Mouse (Mus musculus): ENCODE data around the gene Pdzd2. TPM values are rescaled to one million over a fixed set of nuclear protein-coding genes. Genes with fewer than 3 reads are reported as not detected.

Gene Pdzd2
- polyA plus RNA-seq, 1 experiment from 2014 or later, result 19.2 TPM

- no peak overlapping the region for H3K4me2 ChIP-seq (ENCODE audit: low read depth, low read length)
- no peak for ATAC-seq (replicated peaks; ENCODE audit: extremely low read depth, insufficient read depth, low FRiP score)
- H3K27ac ChIP-seq (ENCODE audit: low read length), result no peak overlapping the region
- H3K27me3 ChIP-seq (ENCODE audit: control insufficient read depth, insufficient read depth, low read length), result no peaks in the 10 kb centered on the region
- H3K36me3 ChIP-seq (ENCODE audit: control insufficient read depth, insufficient read depth), result no peaks in the 10 kb centered on the region
- H3K4me1 ChIP-seq (ENCODE audit: control insufficient read depth, insufficient read depth, low read length), result peaks cover 7% of the 10 kb centered on the region
- no peak overlapping the region for H3K4me3 ChIP-seq (ENCODE audit: low read length)
- 84% methylated on average over 8 of the region's 8 CpGs for WGBS
- no peak overlapping the region for H3K9ac ChIP-seq (ENCODE audit: low read length)
- no peaks in the 10 kb centered on the region for H3K9me3 ChIP-seq (replicated peaks; ENCODE audit: control insufficient read depth, low read length)
Observed at GRCm38 (mm10) chr15:12619273-12619672, 120.5 kb downstream of the Pdzd2 start.

GRCm38 (mm10) chr15:12617651-12618050, 122.1 kb downstream of the Pdzd2 start:
- H3K9me3 ChIP-seq (replicated peaks; ENCODE audit: control insufficient read depth, low read length), result no peaks in the 10 kb centered on the region
- H3K36me3 ChIP-seq (ENCODE audit: control insufficient read depth, insufficient read depth), result no peaks in the 10 kb centered on the region
- H3K4me2 ChIP-seq (ENCODE audit: low read depth, low read length), result peak overlapping the region; percentile 19; the same call in 1 of the 2 replicates
- ATAC-seq (replicated peaks; ENCODE audit: extremely low read depth, insufficient read depth, low FRiP score), result peak; percentile 28; the same call in 1 of the 2 replicates
- no peaks in the 10 kb centered on the region for H3K27me3 ChIP-seq (ENCODE audit: control insufficient read depth, insufficient read depth, low read length)
- H3K27ac ChIP-seq (ENCODE audit: low read length), result no peak overlapping the region
- H3K4me1 ChIP-seq (ENCODE audit: control insufficient read depth, insufficient read depth, low read length), result peaks cover 9% of the 10 kb centered on the region
- no peak overlapping the region for H3K9ac ChIP-seq (ENCODE audit: low read length)
- WGBS, result 45% methylated on average over 11 of the region's 11 CpGs
- H3K4me3 ChIP-seq (ENCODE audit: low read length), result no peak overlapping the region

- WGBS, result 34% methylated on average over 8 of the region's 8 CpGs
- peak; percentile 20; the same call in 1 of the 2 replicates for ATAC-seq (replicated peaks; ENCODE audit: extremely low read depth, insufficient read depth, low FRiP score)
- H3K4me2 ChIP-seq (ENCODE audit: low read depth, low read length), result peak overlapping the region; percentile 19; the same call in 1 of the 2 replicates
- peaks cover 9% of the 10 kb centered on the region for H3K4me1 ChIP-seq (ENCODE audit: control insufficient read depth, insufficient read depth, low read length)
- H3K4me3 ChIP-seq (ENCODE audit: low read length), result no peak overlapping the region
- no peaks in the 10 kb centered on the region for H3K27me3 ChIP-seq (ENCODE audit: control insufficient read depth, insufficient read depth, low read length)
- H3K27ac ChIP-seq (ENCODE audit: low read length), result no peak overlapping the region
- no peak overlapping the region for H3K9ac ChIP-seq (ENCODE audit: low read length)
- H3K36me3 ChIP-seq (ENCODE audit: control insufficient read depth, insufficient read depth), result no peaks in the 10 kb centered on the region
- no peaks in the 10 kb centered on the region for H3K9me3 ChIP-seq (replicated peaks; ENCODE audit: control insufficient read depth, low read length)
Observed at GRCm38 (mm10) chr15:12617220-12617619, 122.5 kb downstream of the Pdzd2 start.

GRCm38 (mm10) chr15:12614944-12615878, 124.5 kb downstream of the Pdzd2 start:
- ATAC-seq (replicated peaks; ENCODE audit: extremely low read depth, insufficient read depth, low FRiP score), result no peak
- H3K27ac ChIP-seq (ENCODE audit: low read length), result no peak overlapping the region
- H3K9ac ChIP-seq (ENCODE audit: low read length), result no peak overlapping the region

GRCm38 (mm10) chr15:12614011-12614410, 125.7 kb downstream of the Pdzd2 start:
- no peaks in the 10 kb centered on the region for H3K27me3 ChIP-seq (ENCODE audit: control insufficient read depth, insufficient read depth, low read length)
- H3K9me3 ChIP-seq (replicated peaks; ENCODE audit: control insufficient read depth, low read length), result no peaks in the 10 kb centered on the region
- no peak for ATAC-seq (replicated peaks; ENCODE audit: extremely low read depth, insufficient read depth, low FRiP score)
- H3K4me2 ChIP-seq (ENCODE audit: low read depth, low read length), result no peak overlapping the region
- H3K36me3 ChIP-seq (ENCODE audit: control insufficient read depth, insufficient read depth), result no peaks in the 10 kb centered on the region
- H3K4me3 ChIP-seq (ENCODE audit: low read length), result no peak overlapping the region
- H3K4me1 ChIP-seq (ENCODE audit: control insufficient read depth, insufficient read depth, low read length), result peaks cover 9% of the 10 kb centered on the region
- WGBS, result 47% methylated on average over 9 of the region's 9 CpGs
- no peak overlapping the region for H3K27ac ChIP-seq (ENCODE audit: low read length)
- H3K9ac ChIP-seq (ENCODE audit: low read length), result no peak overlapping the region

More at GRCm38 (mm10) chr15:12614944-12615878, 124.5 kb downstream of the Pdzd2 start:
- H3K4me3 ChIP-seq (ENCODE audit: low read length), result no peak overlapping the region
- H3K27me3 ChIP-seq (ENCODE audit: control insufficient read depth, insufficient read depth, low read length), result no peaks in the 10 kb centered on the region
- peaks cover 9% of the 10 kb centered on the region for H3K4me1 ChIP-seq (ENCODE audit: control insufficient read depth, insufficient read depth, low read length)
- WGBS, result 58% methylated on average over 20 of the region's 20 CpGs
- no peaks in the 10 kb centered on the region for H3K9me3 ChIP-seq (replicated peaks; ENCODE audit: control insufficient read depth, low read length)
- H3K4me2 ChIP-seq (ENCODE audit: low read depth, low read length), result no peak overlapping the region
- no peaks in the 10 kb centered on the region for H3K36me3 ChIP-seq (ENCODE audit: control insufficient read depth, insufficient read depth)

GRCm38 (mm10) chr15:12612944-12613675, 126.6 kb downstream of the Pdzd2 start:
- WGBS, result 63% methylated on average over 7 of the region's 7 CpGs
- ATAC-seq (replicated peaks; ENCODE audit: extremely low read depth, insufficient read depth, low FRiP score), result no peak; the same call in 1 of the 2 replicates
- no peaks in the 10 kb centered on the region for H3K27me3 ChIP-seq (ENCODE audit: control insufficient read depth, insufficient read depth, low read length)
- no peak overlapping the region for H3K27ac ChIP-seq (ENCODE audit: low read length)
- H3K4me2 ChIP-seq (ENCODE audit: low read depth, low read length), result no peak overlapping the region
- H3K36me3 ChIP-seq (ENCODE audit: control insufficient read depth, insufficient read depth), result no peaks in the 10 kb centered on the region
- H3K9ac ChIP-seq (ENCODE audit: low read length), result no peak overlapping the region
- H3K4me1 ChIP-seq (ENCODE audit: control insufficient read depth, insufficient read depth, low read length), result peaks cover 9% of the 10 kb centered on the region
- no peaks in the 10 kb centered on the region for H3K9me3 ChIP-seq (replicated peaks; ENCODE audit: control insufficient read depth, low read length)
- no peak overlapping the region for H3K4me3 ChIP-seq (ENCODE audit: low read length)

- ATAC-seq (replicated peaks; ENCODE audit: extremely low read depth, insufficient read depth, low FRiP score), result no peak
- WGBS, result 75% methylated on average over 6 of the region's 6 CpGs
- H3K4me3 ChIP-seq (ENCODE audit: low read length), result no peak overlapping the region
- no peaks in the 10 kb centered on the region; the same call in 1 of the 2 replicates for H3K36me3 ChIP-seq (ENCODE audit: control insufficient read depth, insufficient read depth)
- H3K27ac ChIP-seq (ENCODE audit: low read length), result no peak overlapping the region
- peaks cover 9% of the 10 kb centered on the region; the same call in 1 of the 2 replicates for H3K4me1 ChIP-seq (ENCODE audit: control insufficient read depth, insufficient read depth, low read length)
- no peak overlapping the region for H3K4me2 ChIP-seq (ENCODE audit: low read depth, low read length)
- no peak overlapping the region for H3K9ac ChIP-seq (ENCODE audit: low read length)
- H3K9me3 ChIP-seq (replicated peaks; ENCODE audit: control insufficient read depth, low read length), result peaks cover 4% of the 10 kb centered on the region
- no peaks in the 10 kb centered on the region for H3K27me3 ChIP-seq (ENCODE audit: control insufficient read depth, insufficient read depth, low read length)
Observed at GRCm38 (mm10) chr15:12608090-12608489, 131.6 kb downstream of the Pdzd2 start.

- no peak overlapping the region for H3K27ac ChIP-seq (ENCODE audit: low read length)
- H3K4me3 ChIP-seq (ENCODE audit: low read length), result no peak overlapping the region
- peaks cover 4% of the 10 kb centered on the region for H3K9me3 ChIP-seq (replicated peaks; ENCODE audit: control insufficient read depth, low read length)
- no peaks in the 10 kb centered on the region; the same call in 1 of the 2 replicates for H3K36me3 ChIP-seq (ENCODE audit: control insufficient read depth, insufficient read depth)
- H3K9ac ChIP-seq (ENCODE audit: low read length), result no peak overlapping the region
- no peaks in the 10 kb centered on the region for H3K27me3 ChIP-seq (ENCODE audit: control insufficient read depth, insufficient read depth, low read length)
- WGBS, result 78% methylated on average over 9 of the region's 9 CpGs
- no peak overlapping the region for H3K4me2 ChIP-seq (ENCODE audit: low read depth, low read length)
- ATAC-seq (replicated peaks; ENCODE audit: extremely low read depth, insufficient read depth, low FRiP score), result no peak
- H3K4me1 ChIP-seq (ENCODE audit: control insufficient read depth, insufficient read depth, low read length), result peaks cover 9% of the 10 kb centered on the region; the same call in 1 of the 2 replicates
Observed at GRCm38 (mm10) chr15:12606306-12606705, 133.4 kb downstream of the Pdzd2 start.

Data from heart, embryonic 16.5 days (tissue).